Mouse (Mus musculus): ENCODE measurements around the gene Usp5. TPM values are rescaled to one million over a fixed set of nuclear protein-coding genes. Genes with fewer than 3 reads are reported as not detected.

Usp5 gene
- polyA plus RNA-seq (2017; shearing (Covaris generic)), result 125 TPM

DNA sequence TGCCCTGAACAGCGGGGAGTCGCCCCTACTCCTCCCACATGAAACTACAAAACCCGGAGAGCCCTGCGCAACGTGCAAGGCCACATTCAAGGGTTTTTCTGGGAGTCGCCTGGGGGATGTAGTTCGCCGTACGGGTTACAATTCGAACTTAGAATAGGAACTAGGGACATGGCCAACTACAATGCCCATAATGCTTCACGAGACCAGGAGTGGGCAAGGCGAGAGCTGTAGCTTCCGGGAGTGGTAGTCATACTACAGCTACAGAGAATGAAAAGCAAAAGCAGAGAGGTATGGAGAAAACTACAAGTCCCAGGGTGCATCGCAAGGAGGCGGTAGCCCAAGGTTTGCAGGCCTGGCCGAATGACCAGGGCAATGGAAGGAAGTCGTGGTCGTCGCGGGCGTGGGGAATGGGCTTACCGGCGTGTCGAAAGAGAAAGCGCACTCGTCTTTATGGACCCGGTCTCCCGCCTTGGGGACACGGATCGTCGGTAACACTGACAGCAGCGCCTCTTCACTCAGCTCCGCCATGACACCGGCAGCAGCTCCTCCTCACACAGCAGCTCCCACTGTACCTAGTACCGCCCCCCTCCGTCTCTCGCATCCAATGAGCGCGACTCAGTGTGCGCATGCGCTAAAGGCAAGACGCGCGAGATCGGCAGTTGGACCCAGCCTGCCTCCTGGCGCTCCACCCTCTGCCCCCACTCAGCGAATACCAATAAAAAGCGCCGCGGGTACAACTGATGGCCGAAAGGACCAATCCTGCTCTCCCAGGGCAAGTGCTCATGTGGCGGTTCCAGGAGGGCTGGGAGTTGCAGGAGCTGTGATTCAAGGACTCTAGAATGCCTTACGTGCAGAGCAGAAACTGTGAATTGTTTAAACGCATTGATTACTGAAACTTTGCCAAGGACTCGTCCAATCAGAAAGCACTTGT is at the start of gene Usp5, which contains the start of gene Cdca3:
Gene Usp5 (minus strand): TSS at position 617 of the 931 bp plus-strand sequence.
Gene Cdca3 (plus strand): TSS at position 680 of the 931 bp plus-strand sequence.

DNA sequence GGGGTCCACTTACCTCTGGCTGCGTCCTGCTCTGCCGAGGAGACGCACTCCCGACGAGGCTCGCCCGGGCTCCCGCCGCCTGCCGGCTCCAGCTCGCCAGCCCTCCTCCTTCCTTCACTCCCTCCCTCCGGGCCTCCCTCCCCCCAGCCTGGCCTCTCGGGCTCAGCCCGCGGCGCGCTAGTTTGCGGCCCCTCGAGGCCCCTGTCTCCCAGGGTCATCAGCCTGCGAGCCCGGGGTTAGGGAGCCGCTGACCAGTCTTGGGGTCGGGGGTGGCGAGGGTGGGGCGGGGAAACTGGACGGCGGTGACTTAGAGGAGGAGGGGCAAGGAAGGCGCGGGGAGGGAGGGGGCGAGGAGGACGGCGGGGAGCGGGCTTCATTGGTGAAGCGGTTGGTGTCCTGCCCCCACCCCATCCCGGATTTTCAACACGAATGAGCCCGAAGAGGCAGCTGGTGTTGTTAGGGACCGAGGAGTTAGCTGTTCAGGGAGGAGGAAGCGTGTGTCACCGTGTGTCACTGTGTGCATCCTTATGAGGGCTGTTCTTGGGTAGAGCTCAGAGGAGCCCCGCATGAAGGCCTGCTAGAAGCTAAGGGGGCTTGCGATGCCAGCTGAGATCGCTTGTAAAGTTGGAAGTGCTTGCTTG is 34.5 kb upstream of the Usp5 start, which contains the start of gene Gpr162:
Gene Gpr162 (minus strand): TSS at position 326 of the 641 bp plus-strand sequence.

DNA sequence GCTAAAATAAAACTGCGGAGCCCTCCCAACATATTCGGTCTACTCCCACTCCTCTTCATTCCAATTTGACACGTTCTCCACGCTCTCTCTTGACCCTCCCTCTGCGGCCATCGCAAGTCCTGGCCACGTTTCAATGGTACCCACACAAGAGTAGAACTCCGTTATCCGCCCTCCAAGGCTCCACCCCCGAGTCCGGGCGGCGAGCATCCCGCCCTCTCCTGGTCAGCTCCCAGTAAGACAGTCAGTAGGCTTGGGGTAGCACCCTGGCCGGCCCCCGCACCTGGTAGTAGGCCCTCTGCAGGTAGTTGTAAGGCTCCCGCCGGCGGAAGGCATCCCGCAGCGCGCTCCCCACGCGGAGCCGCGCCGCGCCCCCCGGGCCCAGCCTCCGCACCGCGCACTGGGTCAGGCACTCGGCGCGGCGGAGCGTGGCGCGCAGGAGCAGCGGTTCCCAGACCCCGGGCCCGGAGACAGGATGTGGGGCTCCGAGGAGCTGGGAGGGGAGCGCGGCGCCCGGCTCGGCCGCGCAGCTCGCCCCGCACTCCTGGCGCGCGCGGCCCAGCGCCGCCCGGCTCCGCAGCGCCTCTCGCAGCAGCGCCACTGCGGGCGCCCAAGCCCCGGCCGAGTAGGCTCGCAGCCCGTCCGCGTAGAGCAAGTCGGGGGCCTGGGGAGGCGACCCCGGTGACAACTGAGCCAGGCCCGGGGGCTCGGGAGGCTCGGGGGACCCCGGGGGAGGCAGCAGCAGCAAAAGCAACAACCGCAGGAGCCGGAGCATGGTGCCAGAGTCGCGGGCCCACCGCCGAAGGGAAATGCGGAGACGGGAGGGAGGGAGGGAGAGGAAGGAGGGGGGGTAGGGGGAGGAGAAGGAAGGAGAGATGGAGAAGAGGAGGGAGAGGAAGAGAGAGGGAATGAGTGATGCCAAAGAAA is 27.9 kb upstream of the Usp5 start, which contains the start of gene P3h3:
Gene P3h3 (minus strand): TSS at position 837 of the 924 bp plus-strand sequence.

DNA sequence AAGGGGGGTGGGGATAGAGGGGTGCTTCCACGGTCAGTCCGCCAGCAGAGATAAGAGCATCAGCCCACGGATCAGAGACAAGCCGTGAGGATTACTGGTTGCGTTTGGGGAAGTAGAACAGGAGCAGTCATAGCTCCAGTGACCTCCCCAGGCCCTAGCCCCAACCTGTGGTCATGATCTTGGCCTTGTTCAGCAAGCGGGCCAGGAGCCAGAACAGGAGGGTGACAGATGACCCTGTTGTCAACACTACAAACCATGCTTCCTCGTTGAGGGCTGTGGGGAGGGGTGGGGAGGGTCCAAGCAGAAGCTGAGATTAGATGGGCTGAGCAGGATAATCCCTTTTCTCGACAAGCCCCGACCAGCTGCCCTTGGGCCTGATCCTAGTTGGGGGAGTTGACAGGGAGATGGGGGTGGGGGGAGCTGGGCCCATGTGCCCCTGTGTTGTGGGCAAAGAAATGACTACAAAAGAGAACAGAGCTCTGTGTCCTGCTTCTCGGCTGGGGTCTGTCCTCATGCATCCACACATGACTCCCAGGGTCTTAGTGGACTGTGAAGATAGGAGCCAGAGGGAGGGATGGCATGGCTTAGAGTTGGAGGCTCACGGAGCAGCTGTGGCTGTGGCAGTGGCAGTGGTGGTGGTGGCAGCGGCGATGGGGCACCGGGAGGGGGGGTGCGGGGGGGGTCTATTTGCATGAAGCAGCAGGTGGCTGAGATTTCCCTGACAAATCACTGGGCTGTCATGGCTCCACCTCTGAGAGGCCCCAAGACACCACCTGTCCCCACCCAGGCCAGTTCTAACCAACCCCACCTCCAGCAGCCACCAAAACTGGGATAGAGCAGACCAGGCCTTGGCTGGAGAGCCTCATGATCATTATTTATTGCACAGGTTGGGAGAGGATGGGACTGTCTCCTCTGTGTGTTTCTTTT is 11.2 kb upstream of the Usp5 start, which contains the start of gene Gnb3:
Gene Gnb3 (minus strand): TSS at position 35 of the 927 bp plus-strand sequence.

DNA sequence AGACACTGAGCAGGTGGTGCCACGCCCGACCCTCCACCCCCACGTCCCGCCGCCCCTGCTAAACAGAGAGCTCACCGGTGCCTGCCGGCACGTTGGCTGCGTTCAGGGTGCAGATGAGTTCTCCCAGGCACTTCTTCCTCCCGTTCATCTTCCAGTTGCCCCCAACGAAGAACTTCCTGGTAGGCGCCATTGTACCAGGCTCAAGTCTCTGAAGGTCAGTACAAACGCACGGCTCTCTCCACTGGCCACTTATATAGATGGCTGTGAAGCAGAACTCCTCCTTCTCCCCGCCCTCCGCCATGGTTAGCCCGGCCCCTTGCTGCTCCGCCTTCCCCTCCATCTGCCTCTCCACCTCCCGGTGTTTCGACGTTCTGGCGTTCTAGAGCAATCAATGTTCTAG is 15.4 kb downstream of the Usp5 start, which contains the start of gene Tpi1:
Gene Tpi1 (minus strand): TSS at position 364 of the 400 bp plus-strand sequence.

DNA sequence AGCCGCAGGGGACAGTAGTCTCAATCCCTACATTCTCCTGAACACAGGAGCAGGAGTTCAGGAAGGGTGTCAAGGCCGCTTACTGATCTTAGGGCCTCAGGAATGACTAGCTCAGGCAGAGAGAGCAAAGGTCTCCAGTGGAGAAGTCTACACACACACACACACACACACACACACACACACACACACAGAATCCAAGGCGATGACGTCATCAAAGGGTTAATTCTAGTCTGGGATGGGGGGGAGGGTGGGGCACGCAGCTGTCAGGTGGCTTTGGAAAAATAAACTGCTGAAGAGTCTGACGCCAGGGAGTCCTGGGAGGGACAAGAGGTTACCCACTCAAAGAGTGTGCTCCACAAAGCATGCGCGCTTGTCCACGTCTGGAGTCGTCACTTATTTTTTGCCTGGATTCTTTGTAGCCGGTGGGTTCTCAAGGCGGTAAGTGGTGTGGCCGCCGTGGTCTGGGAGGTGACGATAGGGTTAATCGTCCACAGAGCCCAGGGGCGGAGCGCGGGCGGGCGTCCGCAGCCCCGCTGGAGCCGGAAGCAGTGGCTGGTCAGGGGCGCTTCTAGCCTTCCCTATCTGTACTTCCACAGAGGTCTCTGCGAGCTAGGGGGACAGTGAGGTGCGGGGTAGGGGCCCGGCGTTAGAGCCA is 20.8 kb downstream of the Usp5 start, which contains the start of gene Spsb2:
Gene Spsb2 (plus strand): TSS at position 304 of the 655 bp plus-strand sequence.

DNA sequence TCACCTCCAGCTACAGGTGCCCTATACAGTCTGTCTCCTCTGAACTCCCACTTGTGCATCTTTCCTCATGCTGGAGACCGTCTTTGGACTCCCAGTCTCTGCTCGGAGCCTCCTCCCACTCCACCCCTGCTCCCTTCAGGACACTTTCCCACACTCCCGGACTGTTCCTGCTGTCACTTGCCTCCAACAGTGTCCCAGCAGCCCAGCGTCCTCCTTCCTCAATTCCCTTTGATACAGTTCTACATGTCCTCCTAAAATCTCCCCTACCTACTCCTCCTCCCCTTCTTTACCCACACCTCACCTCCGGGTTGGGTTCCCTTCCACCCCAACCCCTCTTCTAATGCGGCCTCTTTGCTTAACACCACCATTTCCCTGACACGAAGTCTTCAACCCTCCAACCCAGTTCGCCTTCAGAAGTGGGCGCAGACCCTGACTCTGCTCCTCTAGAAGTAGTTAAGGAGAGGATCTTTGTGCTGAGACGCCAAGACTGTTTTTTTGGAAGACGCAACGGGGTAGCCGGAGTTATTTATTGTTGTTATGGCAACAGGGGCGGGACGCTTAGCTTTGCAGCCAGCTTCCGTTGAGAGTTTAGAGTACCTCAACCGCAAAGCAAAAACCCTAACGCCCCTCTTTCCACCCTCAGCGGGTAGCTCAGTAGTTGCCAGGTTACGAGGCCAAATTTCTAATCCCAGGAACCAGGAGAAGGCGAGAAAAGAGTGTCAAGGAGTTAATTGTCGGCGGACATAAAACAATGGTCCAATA is 49.9 kb downstream of the Usp5 start, which contains the start of gene Lrrc23:
Gene Lrrc23 (minus strand): TSS at position 506 of the 762 bp plus-strand sequence.

DNA sequence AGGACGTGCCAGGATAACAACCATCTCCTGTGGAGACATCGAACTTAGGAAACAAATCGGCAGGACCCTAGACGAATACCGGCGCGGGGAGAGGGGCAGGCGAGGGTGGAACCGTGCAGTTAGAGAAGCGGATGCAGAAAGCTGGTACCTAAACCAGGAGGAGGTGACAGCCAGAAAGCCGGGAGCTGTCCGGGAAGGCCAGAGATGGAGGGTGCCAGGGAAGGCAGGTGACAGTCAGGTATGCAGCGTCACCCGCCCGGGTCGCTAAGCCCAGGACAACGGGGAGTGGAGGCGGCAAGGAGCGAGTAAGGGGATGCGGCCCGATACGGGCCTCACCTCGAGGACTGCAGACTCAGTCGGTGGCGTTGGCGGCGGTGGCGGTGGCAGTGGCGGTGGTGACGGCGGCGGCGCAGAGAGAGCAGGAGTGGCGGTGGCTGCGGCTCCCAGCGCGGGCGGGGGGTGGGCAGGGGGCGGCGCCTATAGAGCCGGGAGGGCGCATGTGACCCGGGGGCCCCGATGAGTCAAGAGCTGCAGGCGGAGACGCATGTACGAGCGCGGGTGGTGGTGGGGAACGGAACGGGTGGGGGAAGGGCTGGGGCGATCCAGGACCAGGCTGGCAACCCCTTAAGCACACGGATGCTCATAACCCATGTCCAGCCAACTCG is 60.1 kb downstream of the Usp5 start, which contains the start of gene Eno2:
Gene Eno2 (minus strand): TSS at position 573 of the 665 bp plus-strand sequence.

Other genes starting within 250 kb of the Usp5 start
- not detected for gene C1s2, start 193.4 kb downstream of the Usp5 start, polyA plus RNA-seq (2017; shearing (Covaris generic))
- 58.7 TPM for gene Lpcat3, start 166.5 kb downstream of the Usp5 start, polyA plus RNA-seq (2017; shearing (Covaris generic))
- 302 TPM for gene Emg1, start 117.3 kb downstream of the Usp5 start, polyA plus RNA-seq (2017; shearing (Covaris generic))
- gene Phb2, start 117.1 kb downstream of the Usp5 start, polyA plus RNA-seq (2017; shearing (Covaris generic)), result 191 TPM
- 373 TPM for gene Ptpn6, start 90.8 kb downstream of the Usp5 start, polyA plus RNA-seq (2017; shearing (Covaris generic))
- 536 TPM for gene Grcc10, start 88.1 kb downstream of the Usp5 start, polyA plus RNA-seq (2017; shearing (Covaris generic))
- 0.12 TPM for gene Gm45234, start 73.5 kb downstream of the Usp5 start, polyA plus RNA-seq (2017; shearing (Covaris generic))
- 2.2 TPM for gene Atn1, start 73.0 kb downstream of the Usp5 start, polyA plus RNA-seq (2017; shearing (Covaris generic))
- 8.9 TPM for gene Eno2, start 59.8 kb downstream of the Usp5 start, polyA plus RNA-seq (2017; shearing (Covaris generic))
- gene Lrrc23, start 49.8 kb downstream of the Usp5 start, polyA plus RNA-seq (2017; shearing (Covaris generic)), result 2.3 TPM
- gene Spsb2, start 20.8 kb downstream of the Usp5 start, polyA plus RNA-seq (2017; shearing (Covaris generic)), result 8.0 TPM
- 179 TPM for gene Tpi1, start 15.2 kb downstream of the Usp5 start, polyA plus RNA-seq (2017; shearing (Covaris generic))
- gene Cdca3, start 63 bp upstream of the Usp5 start, polyA plus RNA-seq (2017; shearing (Covaris generic)), result 11.7 TPM
- not detected for gene Gnb3, start 10.8 kb upstream of the Usp5 start, polyA plus RNA-seq (2017; shearing (Covaris generic))
- gene P3h3, start 28.3 kb upstream of the Usp5 start, polyA plus RNA-seq (2017; shearing (Covaris generic)), result not detected
- 0.20 TPM for gene Gpr162, start 34.5 kb upstream of the Usp5 start, polyA plus RNA-seq (2017; shearing (Covaris generic))
- 296 TPM for gene Cd4, start 58.7 kb upstream of the Usp5 start, polyA plus RNA-seq (2017; shearing (Covaris generic))
- 4.6 TPM for gene Lag3, start 82.2 kb upstream of the Usp5 start, polyA plus RNA-seq (2017; shearing (Covaris generic))
- 14.2 TPM for gene Ptms, start 90.6 kb upstream of the Usp5 start, polyA plus RNA-seq (2017; shearing (Covaris generic))
- 160 TPM for gene Mlf2, start 101.9 kb upstream of the Usp5 start, polyA plus RNA-seq (2017; shearing (Covaris generic))
- 91.9 TPM for gene Cops7a, start 136.1 kb upstream of the Usp5 start, polyA plus RNA-seq (2017; shearing (Covaris generic))
- not detected for gene Pianp, start 167.2 kb upstream of the Usp5 start, polyA plus RNA-seq (2017; shearing (Covaris generic))
- gene Zfp384, start 179.7 kb upstream of the Usp5 start, polyA plus RNA-seq (2017; shearing (Covaris generic)), result 22.4 TPM
- 87.6 TPM for gene Ing4, start 210.3 kb upstream of the Usp5 start, polyA plus RNA-seq (2017; shearing (Covaris generic))
- 28.2 TPM for gene Acrbp, start 220.2 kb upstream of the Usp5 start, polyA plus RNA-seq (2017; shearing (Covaris generic))
- 18.5 TPM for gene Lpar5, start 238.4 kb upstream of the Usp5 start, polyA plus RNA-seq (2017; shearing (Covaris generic))